Mouse (Mus musculus) kidney, postnatal 10 days (tissue): ENCODE results near the gene Begain.

Experiments
- DNase-seq: peaks from one replicate; pipeline ENCODE4 v3.0.0; 2021; ENCODE audit warnings: mixed read lengths

The Begain gene

GRCm38 (mm10) chr12:109068167-109068653 lies at the start of gene Begain:
TSS of gene Begain (minus strand) at chr12:109068217.
- DNase-seq = peak; percentile 22

- no peak for DNase-seq
Observed at GRCm38 (mm10) chr12:109115707-109116106, 47.7 kb upstream of the Begain start.

GRCm38 (mm10) chr12:109115161-109115560 lies 47.1 kb upstream of the Begain start:
- DNase-seq = no peak

- DNase-seq = peak; percentile 31
Observed at GRCm38 (mm10) chr12:109112996-109113592, 45.1 kb upstream of the Begain start.

- no peak for DNase-seq
Observed at GRCm38 (mm10) chr12:109112354-109112995, 44.5 kb upstream of the Begain start.

- DNase-seq = no peak
Observed at GRCm38 (mm10) chr12:109108911-109109310, 40.9 kb upstream of the Begain start.

GRCm38 (mm10) chr12:109100381-109100780 lies 32.4 kb upstream of the Begain start:
- DNase-seq = no peak

- peak; percentile 16 for DNase-seq
Observed at GRCm38 (mm10) chr12:109090456-109091130, 22.6 kb upstream of the Begain start.

GRCm38 (mm10) chr12:109090041-109090440 lies 22.0 kb upstream of the Begain start:
- no peak for DNase-seq

- DNase-seq = no peak
Observed at GRCm38 (mm10) chr12:109086111-109086510, 18.1 kb upstream of the Begain start.

- no peak for DNase-seq
Observed at GRCm38 (mm10) chr12:109085674-109086073, 17.7 kb upstream of the Begain start.

- no peak for DNase-seq
Observed at GRCm38 (mm10) chr12:109085046-109085445, 17.0 kb upstream of the Begain start.

- no peak for DNase-seq
Observed at GRCm38 (mm10) chr12:109083476-109083875, 15.5 kb upstream of the Begain start.

GRCm38 (mm10) chr12:109077036-109077435 lies 9.0 kb upstream of the Begain start:
- no peak for DNase-seq

- no peak for DNase-seq
Observed at GRCm38 (mm10) chr12:109074777-109075285, 6.8 kb upstream of the Begain start.

GRCm38 (mm10) chr12:109074106-109074505 lies 6.1 kb upstream of the Begain start:
- DNase-seq = no peak

- DNase-seq = peak; percentile 56
Observed at GRCm38 (mm10) chr12:109071248-109071647, 3.2 kb upstream of the Begain start.

- DNase-seq = no peak
Observed at GRCm38 (mm10) chr12:109069751-109070150, 1.7 kb upstream of the Begain start.

- DNase-seq = no peak
Observed at GRCm38 (mm10) chr12:109068738-109069137, 721 bp upstream of the Begain start.

GRCm38 (mm10) chr12:109067561-109068135 lies 369 bp downstream of the Begain start:
- DNase-seq = peak; percentile 68

GRCm38 (mm10) chr12:109058660-109059059 lies 9.4 kb downstream of the Begain start:
- no peak for DNase-seq

- no peak for DNase-seq
Observed at GRCm38 (mm10) chr12:109057736-109058135, 10.3 kb downstream of the Begain start.
